Comparison of ENCODE assay signal across 24 mouse cellular contexts in the genomic region with DNA sequence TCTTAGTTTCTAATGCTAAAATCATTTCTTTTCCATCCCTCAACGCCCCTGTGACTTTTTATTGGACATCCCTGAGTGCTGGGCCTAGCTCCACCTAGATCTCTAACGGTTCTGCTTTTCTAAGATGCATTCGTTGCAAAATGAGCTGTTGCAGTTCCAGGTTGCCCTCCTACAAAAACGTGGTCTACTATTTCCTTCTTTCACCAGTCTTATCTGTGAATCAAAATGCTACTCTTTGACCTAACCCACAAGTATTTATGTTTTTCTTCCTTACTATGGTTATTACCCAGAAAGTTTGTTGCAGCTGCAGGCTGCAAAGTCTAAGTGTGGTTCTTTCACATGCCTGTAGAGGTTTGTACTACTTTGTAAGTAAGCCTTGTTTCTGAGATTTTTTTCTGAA. TPM values are rescaled to one million over a fixed set of nuclear protein-coding genes. Genes with fewer than 3 reads are reported as not detected.
DNase-seq lines count a peak whose midpoint lies in the region; ATAC-seq and TF ChIP-seq lines count a peak whose summit lies in the region.
"Had no signal": no experiment of that assay in that cellular context is flagged by ENCODE, and none has a peak within 500 bp of the region (broad histone marks: within the 10 kb centered on the region; RNA-seq: fewer than 3 reads in every experiment).

A gene (plus strand): TSS at position 316 of the 400 bp plus-strand sequence.

- no peak for DNase-seq in spleen, adult 2 months (ENCODE audit: low read depth in 1 of 2, low spot score in 2 of 2)
- DNase-seq in spleen, adult 12 weeks (ENCODE audit: low spot score): no peak
- DNase-seq in cerebellum, adult 9-11 months: no peak
- DNase-seq in layer of hippocampus, adult 9-11 months: no peak
- DNase-seq in testis, postnatal 10 days (ENCODE audit: low spot score): no peak
- DNase-seq: cerebellum, postnatal 36 days; heart, adult 2 months; liver; lung, adult 18-20 months had no signal

- no peaks in the 10 kb centered on the region for H3K9me3 ChIP-seq in liver, embryonic 12.5 days (replicated peaks)
- H3K9me3 ChIP-seq: embryonic facial prominence, embryonic 10.5 days; forebrain, embryonic 15.5 days; G1E; heart, embryonic 15.5 days; hindbrain, embryonic 10.5 days; intestine, embryonic 15.5 days; midbrain, embryonic 15.5 days had no signal

- no peak within 1 kb of the TSS for H3K4me2 ChIP-seq in liver, embryonic 12.5 days
- H3K4me2 ChIP-seq: forebrain, embryonic 15.5 days; heart, embryonic 15.5 days; intestine, embryonic 15.5 days; midbrain, embryonic 15.5 days had no signal

- H3K27me3 ChIP-seq in spleen, adult 2 months (ENCODE audit: control insufficient read depth, insufficient read depth, low read length): no peaks in the 10 kb centered on the region
- no peaks in the 10 kb centered on the region for H3K27me3 ChIP-seq in liver, embryonic 12.5 days (replicated peaks)
- H3K27me3 ChIP-seq: forebrain, embryonic 15.5 days; heart, embryonic 15.5 days; intestine, embryonic 15.5 days; midbrain, embryonic 15.5 days had no signal

- no peak for TF ChIP-seq POLR2A in spleen, adult 2 months (IDR thresholded peaks at IDR 0.05; ENCODE audit: low read depth, low read length)

- H3K4me3 ChIP-seq in spleen, adult 2 months (ENCODE audit: extremely low read depth, insufficient read depth, insufficient read length): peak within 1 kb of the TSS; percentile 60
- no peak within 1 kb of the TSS for H3K4me3 ChIP-seq in liver, embryonic 12.5 days
- H3K4me3 ChIP-seq: embryonic facial prominence, embryonic 10.5 days; erythroblast, embryonic 14.5 days; forebrain, embryonic 15.5 days; heart, adult 2 months; heart, embryonic 15.5 days; hindbrain, embryonic 10.5 days; intestine, embryonic 15.5 days; midbrain, embryonic 15.5 days had no signal

- no peaks in the 10 kb centered on the region for H3K36me3 ChIP-seq in spleen, adult 2 months (ENCODE audit: control insufficient read depth, insufficient read depth, low read length)
- H3K36me3 ChIP-seq in liver, embryonic 12.5 days: no peaks in the 10 kb centered on the region
- H3K36me3 ChIP-seq: embryonic facial prominence, embryonic 10.5 days; forebrain, embryonic 15.5 days; G1E; heart, embryonic 15.5 days; hindbrain, embryonic 10.5 days; intestine, embryonic 15.5 days; midbrain, embryonic 15.5 days had no signal

- no peak for TF ChIP-seq CTCF in spleen, adult 2 months (IDR thresholded peaks at IDR 0.05; ENCODE audit: extremely low read depth, insufficient read depth, insufficient read length, insufficient replicate concordance)

- H3K27ac ChIP-seq in spleen, adult 2 months (ENCODE audit: insufficient read depth, low read length): peak within 1 kb of the TSS; percentile 95
- H3K27ac ChIP-seq in liver, embryonic 12.5 days: no peak within 1 kb of the TSS
- H3K27ac ChIP-seq: embryonic facial prominence, embryonic 10.5 days; forebrain, embryonic 15.5 days; heart, adult 2 months; heart, embryonic 15.5 days; hindbrain, embryonic 10.5 days; intestine, embryonic 15.5 days; midbrain, embryonic 15.5 days had no signal

- H3K4me1 ChIP-seq in spleen, adult 2 months (ENCODE audit: control insufficient read depth, insufficient read depth, insufficient read length): no peaks in the 10 kb centered on the region; the same call in 1 of the 2 replicates
- no peaks in the 10 kb centered on the region for H3K4me1 ChIP-seq in liver, embryonic 12.5 days
- H3K4me1 ChIP-seq: embryonic facial prominence, embryonic 10.5 days; forebrain, embryonic 15.5 days; heart, embryonic 15.5 days; hindbrain, embryonic 10.5 days; intestine, embryonic 15.5 days; midbrain, embryonic 15.5 days had no signal

- WGBS in spleen, adult 2 months: 27% methylated on average over 4 of the region's 4 CpGs
- 42% methylated on average over 4 of the region's 4 CpGs for WGBS in liver, embryonic 12.5 days (ENCODE audit: insufficient replicate concordance)

- ATAC-seq in granulocyte monocyte progenitor cell, adult 5-6 weeks (replicated peaks; ENCODE audit: poor library complexity, severe bottlenecking): peak; percentile 73
- ATAC-seq in neutrophil, adult 5-6 weeks (ENCODE audit: extremely low read depth, insufficient number of reproducible peaks, low FRiP score, poor library complexity, severe bottlenecking): peak; percentile 29
- ATAC-seq in liver, embryonic 12.5 days: no peak
- ATAC-seq: forebrain, embryonic 15.5 days; intestine, embryonic 15.5 days; midbrain, embryonic 15.5 days had no signal

- H3K9ac ChIP-seq in liver, embryonic 12.5 days: no peak within 1 kb of the TSS
- H3K9ac ChIP-seq: forebrain, embryonic 15.5 days; heart, embryonic 15.5 days; intestine, embryonic 15.5 days; midbrain, embryonic 15.5 days had no signal

RNA-seq across cellular contexts. Expression of the gene that starts here (rescaled TPM):
- 11.3 and 12.9 TPM in 2 replicates for polyA plus RNA-seq in spleen, adult 2 months (2012; rRNA removed)
- not detected in 2 replicates for total RNA-seq in granulocyte monocyte progenitor cell, adult 5-6 weeks (2014; fragmentation: Nextera tagmentation)
- 0.57 and 0.99 TPM in 2 replicates for total RNA-seq in granulocyte monocyte progenitor cell, adult 5-6 weeks (2017)
- total RNA-seq in neutrophil, adult 5-6 weeks (2017): 191 and 194 TPM in 2 replicates
- 0.05 and 0.08 TPM in 2 replicates for polyA plus RNA-seq in liver, embryonic 12.5 days (2016; fragmentation: Nextera tagmentation; extraction: Ambion mirVana)
- total RNA-seq: gastrocnemius, adult 8-10 months; layer of hippocampus, postnatal 25 days; left cerebral cortex, postnatal 36 days had no signal
- polyA plus RNA-seq: embryonic facial prominence, embryonic 10.5 days; erythroblast, embryonic 14.5 days; forebrain, embryonic 15.5 days; hindbrain, embryonic 10.5 days; kidney, embryonic 14.5 days had no signal

Comparison
In these comparisons a context has a peak if more than half of its experiments do, and no peak if none do; other contexts are left out.
1. RNA of the gene that starts here (total RNA-seq): 191 to 194 TPM in neutrophil, adult 5-6 weeks; 0.57 to 0.99 TPM in granulocyte monocyte progenitor cell, adult 5-6 weeks; every median in the first group is over 10 times any median in the second.
2. RNA of the gene that starts here (polyA plus RNA-seq): 11.3 to 12.9 TPM in spleen, adult 2 months; 0.05 to 0.08 TPM in liver, embryonic 12.5 days; every median in the first group is over 10 times any median in the second.
3. Peak in ATAC-seq in granulocyte monocyte progenitor cell, adult 5-6 weeks; RNA of the gene not detected or under 1 TPM.